Mouse (Mus musculus) kidney, adult 18-20 months (tissue): Measurements from ENCODE around the gene Cnn3.

Experiments
- DNase-seq: peaks from one replicate; pipeline ENCODE4 v3.0.0; 2021

The Cnn3 gene

GRCm38 (mm10) chr3:121458545-121459492, 32.5 kb downstream of the Cnn3 start:
- no peak for DNase-seq

DNA sequence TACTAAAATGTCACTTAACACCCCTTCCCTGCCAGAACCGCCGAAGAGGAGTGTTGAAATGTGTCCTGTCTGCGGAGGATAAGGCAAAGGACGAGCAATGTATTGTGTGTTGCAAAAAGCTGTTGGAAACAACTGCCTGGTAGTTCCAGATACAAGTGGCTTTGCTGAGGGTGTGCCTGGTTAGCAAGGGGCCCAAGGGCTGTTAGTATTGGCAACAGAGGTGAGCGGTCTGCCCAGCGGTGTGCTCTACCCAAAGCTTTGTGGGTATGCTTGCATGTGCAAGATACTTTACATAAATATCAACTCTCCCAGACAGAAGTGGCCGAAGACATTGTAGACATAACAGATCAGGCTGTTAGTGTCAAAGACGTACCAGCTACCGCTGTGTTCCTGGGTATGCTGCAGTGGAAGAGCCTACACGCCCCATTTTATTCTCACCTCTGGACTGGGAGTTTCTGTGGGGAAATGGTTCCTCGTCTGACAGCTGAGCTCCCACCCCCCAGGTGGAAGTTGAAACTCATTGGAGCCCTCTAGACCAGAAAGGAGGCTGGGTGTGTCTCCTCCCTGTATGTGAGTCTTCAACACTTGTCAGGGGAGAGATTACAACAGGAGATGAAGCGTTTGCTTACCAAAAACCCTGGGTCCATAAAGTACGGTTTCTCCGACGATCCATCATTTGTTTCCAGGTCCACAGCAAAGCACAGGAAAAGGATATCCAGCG, 34.3 kb downstream of the Cnn3 start:
- DNase-seq, result no peak

GRCm38 (mm10) chr3:121461477-121461876, 35.2 kb downstream of the Cnn3 start:
- DNase-seq, result no peak

- DNase-seq, result no peak
Observed at GRCm38 (mm10) chr3:121462782-121463181, 36.5 kb downstream of the Cnn3 start.

GRCm38 (mm10) chr3:121464733-121465305, 38.5 kb downstream of the Cnn3 start:
- no peak for DNase-seq

DNA sequence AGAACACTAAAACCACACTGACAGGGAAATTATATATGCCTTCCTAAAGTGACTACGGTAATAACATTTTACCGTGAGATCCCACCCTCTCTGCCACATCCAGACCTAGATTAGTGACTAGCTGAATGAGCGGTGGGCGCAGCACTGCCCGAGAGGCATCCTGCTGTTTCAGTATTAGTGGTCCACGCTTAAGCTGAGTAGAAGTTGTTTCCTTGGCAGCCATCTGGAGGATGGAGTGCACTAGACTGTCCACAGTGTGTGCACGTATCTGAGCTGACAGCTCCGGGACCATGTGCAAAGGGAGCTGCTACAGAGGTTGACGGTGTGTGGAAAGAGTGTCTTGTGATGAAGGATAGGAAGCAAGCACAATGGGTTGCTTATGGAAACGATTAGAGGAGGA, 39.5 kb downstream of the Cnn3 start:
- no peak for DNase-seq

- peak; percentile 20 for DNase-seq
Observed at GRCm38 (mm10) chr3:121467094-121467552, 40.8 kb downstream of the Cnn3 start.

GRCm38 (mm10) chr3:121468136-121468535, 41.8 kb downstream of the Cnn3 start:
- DNase-seq, result no peak

- no peak for DNase-seq
Observed at GRCm38 (mm10) chr3:121469185-121469975, 43.1 kb downstream of the Cnn3 start.

- peak; percentile 20 for DNase-seq
Observed at GRCm38 (mm10) chr3:121471703-121472102, 45.4 kb downstream of the Cnn3 start.

GRCm38 (mm10) chr3:121474738-121475137, 48.4 kb downstream of the Cnn3 start:
- DNase-seq, result no peak

DNA sequence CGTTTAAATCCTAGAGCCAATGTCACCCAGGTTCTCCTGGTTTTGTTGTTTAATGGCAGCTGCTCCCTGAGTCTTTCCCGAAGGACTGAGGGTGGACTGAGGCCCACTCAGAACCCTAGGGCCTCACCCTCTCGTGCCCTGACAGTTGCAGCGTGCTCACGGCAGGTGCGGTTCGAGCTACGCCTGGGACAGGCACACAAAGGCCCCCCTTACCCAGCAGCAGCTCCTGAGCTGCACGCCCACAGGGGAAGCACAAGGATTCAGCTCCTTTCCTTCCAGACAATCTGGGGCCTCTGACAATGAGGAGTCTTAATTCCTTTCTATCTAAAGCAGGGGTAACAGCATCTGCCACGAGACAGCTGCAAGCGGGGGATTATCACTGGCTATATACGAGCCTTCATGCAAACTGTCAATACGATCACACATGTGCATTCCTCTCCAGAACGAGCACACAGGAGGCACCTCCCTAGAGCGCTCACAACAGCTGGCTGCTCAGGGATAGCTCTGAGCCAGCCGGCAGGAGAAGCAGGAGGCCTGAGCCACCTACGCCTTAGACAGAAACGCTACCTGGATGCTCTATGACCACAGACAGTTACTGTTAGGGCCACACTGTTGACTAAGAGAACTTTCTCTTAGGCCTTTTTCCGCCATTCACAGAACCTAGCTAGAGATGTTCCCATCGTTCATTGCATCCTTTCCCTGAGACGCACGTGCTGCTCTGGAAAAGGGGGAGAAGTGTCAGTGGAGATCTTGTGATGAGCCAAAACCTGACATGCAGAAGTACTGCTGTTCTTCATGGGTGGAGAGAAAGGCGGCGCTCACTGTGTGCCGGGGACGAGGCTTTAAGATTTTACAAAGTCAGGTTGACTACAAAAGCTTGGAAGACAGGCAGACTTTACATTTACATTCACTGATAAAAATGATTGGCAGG, 54.0 kb downstream of the Cnn3 start:
- no peak for DNase-seq

DNA sequence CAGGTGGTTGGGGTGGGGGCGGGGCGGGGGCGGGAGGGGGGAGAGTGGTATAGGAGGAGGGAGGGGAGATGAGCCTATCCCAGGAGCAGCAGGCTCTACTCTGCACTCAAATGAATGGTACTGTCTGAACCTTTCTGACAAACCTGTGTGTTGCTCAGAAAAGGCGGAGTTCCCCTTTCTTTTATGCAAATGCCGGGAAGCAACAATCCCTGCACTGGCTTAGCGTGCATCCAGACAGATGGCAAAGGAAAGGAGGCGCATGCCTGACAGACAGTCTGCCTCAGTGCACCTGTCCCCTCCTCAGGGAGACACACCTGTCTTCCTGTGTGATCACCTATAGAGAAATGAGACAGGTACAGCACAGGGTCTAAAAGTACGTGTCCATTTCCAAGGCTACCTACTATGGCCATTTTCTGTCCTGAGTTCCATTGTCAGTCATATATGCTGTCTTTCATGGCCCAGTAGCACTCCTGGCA, 54.7 kb downstream of the Cnn3 start:
- DNase-seq, result no peak

GRCm38 (mm10) chr3:121481564-121481963, 55.3 kb downstream of the Cnn3 start:
- DNase-seq, result no peak

- no peak for DNase-seq
Observed at GRCm38 (mm10) chr3:121483266-121484161, 57.2 kb downstream of the Cnn3 start.

- no peak for DNase-seq
Observed at GRCm38 (mm10) chr3:121485201-121485600, 58.9 kb downstream of the Cnn3 start.

DNA sequence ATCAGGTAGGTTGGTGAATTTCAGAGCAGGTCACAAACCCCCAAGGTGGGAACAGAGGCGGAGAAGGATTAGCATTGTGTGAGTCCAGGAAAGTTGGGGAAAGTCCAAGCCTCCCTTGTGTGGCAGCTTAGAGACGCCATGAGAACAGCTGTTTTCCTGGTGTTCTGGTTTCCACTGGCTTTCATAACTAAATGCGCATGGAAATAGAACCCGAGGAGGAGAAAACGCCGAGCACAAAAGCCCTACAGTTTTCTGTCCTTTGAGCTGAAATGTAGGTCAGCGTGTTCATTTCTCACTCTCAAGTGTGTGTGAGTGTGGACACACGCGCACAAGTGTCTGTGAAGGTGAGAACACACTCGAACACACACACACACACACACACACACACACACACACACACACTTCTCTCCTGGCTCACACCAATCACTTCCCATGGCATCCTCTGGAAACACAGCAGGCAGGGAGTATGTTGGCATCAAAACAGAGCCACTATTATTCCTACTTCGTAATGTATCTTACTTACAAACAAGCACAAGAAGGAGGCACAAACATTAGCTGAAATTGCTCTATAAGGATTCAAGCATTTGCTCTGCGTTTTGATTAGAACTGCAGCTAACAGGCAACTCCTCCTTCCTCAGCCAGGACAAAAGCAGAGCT, 63.3 kb downstream of the Cnn3 start:
- peak; percentile 27 for DNase-seq

- DNase-seq, result no peak
Observed at GRCm38 (mm10) chr3:121490941-121491340, 64.6 kb downstream of the Cnn3 start.

- no peak for DNase-seq
Observed at GRCm38 (mm10) chr3:121492026-121492425, 65.7 kb downstream of the Cnn3 start.

- no peak for DNase-seq
Observed at GRCm38 (mm10) chr3:121493997-121494421, 67.7 kb downstream of the Cnn3 start.
